Mouse (Mus musculus) R1 (cell line): Measurements from ENCODE around the gene Clcn6.

Experiments
- DNase-seq: peaks from one replicate; pipeline ENCODE4 v3.0.0-alpha.2; 2018; ENCODE audit warnings: low read depth, low spot score

Gene Clcn6

GRCm38 (mm10) chr4:148040029-148040830 lies 1.6 kb upstream of the Clcn6 start:
- no peak for DNase-seq

GRCm38 (mm10) chr4:148039254-148040028 lies 820 bp upstream of the Clcn6 start:
- DNase-seq, result no peak

- no peak for DNase-seq
These were observed 482 bp downstream of the Clcn6 start for GRCm38 (mm10) chr4:148038079-148038599.

GRCm38 (mm10) chr4:148035440-148035839 lies 3.2 kb downstream of the Clcn6 start:
- peak; percentile 52 for DNase-seq

GRCm38 (mm10) chr4:148033858-148034410 lies 4.7 kb downstream of the Clcn6 start:
- peak; percentile 91 for DNase-seq

GRCm38 (mm10) chr4:148030506-148030905 lies 8.1 kb downstream of the Clcn6 start:
- no peak for DNase-seq

- no peak for DNase-seq
These were observed 9.3 kb downstream of the Clcn6 start for GRCm38 (mm10) chr4:148029297-148029696.

- no peak for DNase-seq
These were observed 14.6 kb downstream of the Clcn6 start for GRCm38 (mm10) chr4:148024003-148024402.

GRCm38 (mm10) chr4:148018410-148018809 lies 20.2 kb downstream of the Clcn6 start:
- DNase-seq, result no peak

GRCm38 (mm10) chr4:148016981-148017380 lies 21.6 kb downstream of the Clcn6 start:
- DNase-seq, result no peak

- peak; percentile 66 for DNase-seq
These were observed 23.2 kb downstream of the Clcn6 start for GRCm38 (mm10) chr4:148015418-148015817.

GRCm38 (mm10) chr4:148012216-148012615 lies 26.4 kb downstream of the Clcn6 start:
- DNase-seq, result no peak

GRCm38 (mm10) chr4:148011332-148011731 lies 27.3 kb downstream of the Clcn6 start:
- DNase-seq, result no peak

- DNase-seq, result no peak
These were observed 29.0 kb downstream of the Clcn6 start for GRCm38 (mm10) chr4:148009641-148010040.

- no peak for DNase-seq
These were observed 30.2 kb downstream of the Clcn6 start for GRCm38 (mm10) chr4:148008412-148008811.

- no peak for DNase-seq
These were observed 34.3 kb downstream of the Clcn6 start for GRCm38 (mm10) chr4:148004361-148004760.

- DNase-seq, result no peak
These were observed 36.8 kb downstream of the Clcn6 start for GRCm38 (mm10) chr4:148001866-148002265.

GRCm38 (mm10) chr4:148001013-148001789 lies 37.4 kb downstream of the Clcn6 start:
- DNase-seq, result no peak

GRCm38 (mm10) chr4:148000202-148000772 lies 38.3 kb downstream of the Clcn6 start, which contains the start of gene Nppa:
Gene Nppa (plus strand): TSS chr4:148000722.
- no peak for DNase-seq

GRCm38 (mm10) chr4:147995311-147995710 lies 43.3 kb downstream of the Clcn6 start:
- no peak for DNase-seq

- DNase-seq, result no peak
These were observed 45.0 kb downstream of the Clcn6 start for GRCm38 (mm10) chr4:147993571-147994095.
